Mouse (Mus musculus): ENCODE results near the gene Ttc17. TPM values are rescaled to one million over a fixed set of nuclear protein-coding genes. Genes with fewer than 3 reads are reported as not detected.

Gene Ttc17
- polyA plus RNA-seq, 1 experiment from 2014 or later, result 29.6 TPM

DNA sequence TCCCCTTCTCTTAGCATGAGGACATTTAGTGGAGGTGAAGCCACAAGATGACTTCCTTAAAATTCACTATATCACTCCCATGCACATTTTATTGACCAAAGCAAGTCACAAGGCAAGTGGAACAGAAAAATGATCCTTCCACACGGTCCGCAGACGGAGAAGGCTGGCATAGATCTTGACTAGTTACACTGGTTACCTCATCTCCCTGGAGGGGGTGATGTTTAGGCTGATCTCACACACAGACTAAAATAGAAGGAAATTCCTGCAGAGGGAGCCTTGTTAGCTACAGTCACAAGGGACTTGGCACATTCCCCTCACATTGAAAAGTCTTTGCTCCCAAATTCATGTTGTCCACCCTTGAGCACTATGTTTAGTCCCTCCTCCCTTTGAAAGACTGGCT, 130.8 kb downstream of the Ttc17 start:
- Histone ChIP-seq H3K4me3 (ENCODE audit: low read depth, low read length) (no peak overlapping the region), H3K4me2 (ENCODE audit: low read depth, low read length) (no peak overlapping the region), H3K27ac (ENCODE audit: low read depth, low read length) (no peak overlapping the region), H3K36me3 (ENCODE audit: control insufficient read depth, insufficient read depth, low read length) (no peaks in the 10 kb centered on the region), H3K4me1 (ENCODE audit: control insufficient read depth, insufficient read depth, low read length) (no peaks in the 10 kb centered on the region; the same call in 1 of the 2 replicates), H3K9ac (replicated peaks; ENCODE audit: low read depth, low read length) (no peak overlapping the region), H3K9me3 (ENCODE audit: control insufficient read depth, low read length) (no peaks in the 10 kb centered on the region), H3K27me3 (ENCODE audit: control insufficient read depth, insufficient read depth, low read length) (no peaks in the 10 kb centered on the region)
- no peak for ATAC-seq (ENCODE audit: low read depth)
- 86% methylated on average over 3 of the region's 3 CpGs for WGBS

DNA sequence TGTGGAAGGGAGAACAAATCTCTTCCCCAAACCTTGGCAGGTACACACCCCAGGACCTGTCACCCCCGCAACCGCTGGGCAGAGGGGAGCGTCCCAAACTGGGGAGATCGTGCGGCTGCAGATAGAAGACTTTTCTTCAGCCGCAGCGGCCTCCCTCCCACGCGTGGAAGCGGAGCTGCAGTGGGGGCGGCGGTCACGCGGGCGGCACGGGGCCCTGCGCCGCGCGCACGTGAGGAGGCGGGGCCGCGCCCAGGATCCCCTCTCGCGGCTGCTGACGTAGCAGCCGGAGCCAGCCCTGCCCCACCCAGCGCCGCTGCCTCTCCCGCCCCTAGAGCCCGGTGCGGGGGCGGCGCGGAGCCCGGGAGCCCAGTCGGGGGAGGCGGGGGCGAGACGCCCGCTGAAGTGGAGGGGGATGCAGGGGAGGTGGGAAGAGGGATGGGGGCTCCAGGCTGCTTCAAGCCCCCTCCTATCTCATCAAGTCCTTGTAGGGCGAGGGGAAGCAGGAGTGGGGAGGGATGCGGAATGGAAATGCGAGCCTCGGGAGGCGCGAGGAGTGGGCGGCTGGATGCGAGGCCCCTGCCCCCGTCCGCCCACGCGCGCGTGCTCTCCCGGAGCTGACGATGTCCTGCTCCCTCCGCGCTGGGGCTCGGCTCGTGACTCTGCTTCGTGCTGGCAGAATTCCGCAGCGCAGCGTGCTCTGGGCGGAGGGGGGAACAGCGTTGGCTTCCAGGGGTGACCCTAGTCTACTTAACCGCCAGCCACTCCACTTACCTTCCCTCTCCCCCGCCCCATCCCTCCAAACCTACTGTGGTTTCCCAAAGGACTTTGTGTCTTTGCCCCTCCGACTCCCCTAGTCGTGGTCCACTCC, 133.1 kb downstream of the Ttc17 start:
- Histone ChIP-seq H3K4me2 (ENCODE audit: low read depth, low read length) (peak overlapping the region; percentile 64), H3K27me3 (ENCODE audit: control insufficient read depth, insufficient read depth, low read length) (no peaks in the 10 kb centered on the region), H3K9me3 (ENCODE audit: control insufficient read depth, low read length) (no peaks in the 10 kb centered on the region), H3K4me1 (ENCODE audit: control insufficient read depth, insufficient read depth, low read length) (no peaks in the 10 kb centered on the region; the same call in 1 of the 2 replicates), H3K4me3 (ENCODE audit: low read depth, low read length) (peak overlapping the region; percentile 48), H3K9ac (replicated peaks; ENCODE audit: low read depth, low read length) (peak overlapping the region; percentile 63), H3K36me3 (ENCODE audit: control insufficient read depth, insufficient read depth, low read length) (no peaks in the 10 kb centered on the region), H3K27ac (ENCODE audit: low read depth, low read length) (peak overlapping the region; percentile 50)
- ATAC-seq (ENCODE audit: low read depth), result peak; percentile 92
- WGBS, result under 1% methylated on average over 58 of the region's 72 CpGs

GRCm38 (mm10) chr2:94271176-94271575, 135.3 kb downstream of the Ttc17 start:
- no peak overlapping the region for H3K4me3 ChIP-seq (ENCODE audit: low read depth, low read length)
- H3K9ac ChIP-seq (replicated peaks; ENCODE audit: low read depth, low read length), result no peak overlapping the region
- ATAC-seq (ENCODE audit: low read depth), result no peak
- WGBS, result 93% methylated on average over 10 of the region's 10 CpGs
- no peaks in the 10 kb centered on the region for H3K36me3 ChIP-seq (ENCODE audit: control insufficient read depth, insufficient read depth, low read length)
- peaks cover 4% of the 10 kb centered on the region; the same call in 1 of the 2 replicates for H3K4me1 ChIP-seq (ENCODE audit: control insufficient read depth, insufficient read depth, low read length)
- H3K27ac ChIP-seq (ENCODE audit: low read depth, low read length), result no peak overlapping the region
- no peaks in the 10 kb centered on the region for H3K27me3 ChIP-seq (ENCODE audit: control insufficient read depth, insufficient read depth, low read length)
- H3K9me3 ChIP-seq (ENCODE audit: control insufficient read depth, low read length), result no peaks in the 10 kb centered on the region
- no peak overlapping the region for H3K4me2 ChIP-seq (ENCODE audit: low read depth, low read length)

DNA sequence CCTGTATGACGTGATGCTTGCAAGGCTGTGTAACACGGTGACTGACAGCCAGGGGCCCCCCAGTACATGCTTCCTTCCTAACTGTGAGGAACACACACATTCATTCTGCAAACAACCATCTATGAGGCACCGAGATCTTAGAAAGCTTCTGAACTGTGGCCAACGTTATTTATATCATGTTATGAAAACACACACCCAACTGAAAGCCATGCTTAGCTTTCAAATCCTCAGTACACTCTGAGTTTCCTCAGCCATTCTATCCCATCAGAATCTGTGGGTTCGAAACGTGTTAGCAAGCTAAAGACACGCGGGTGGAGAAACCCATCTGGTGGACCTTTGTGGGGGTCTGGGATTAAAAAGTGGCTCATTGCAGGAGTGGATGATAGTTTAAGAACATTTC, 137.7 kb downstream of the Ttc17 start:
- Histone ChIP-seq H3K9me3 (ENCODE audit: control insufficient read depth, low read length) (no peaks in the 10 kb centered on the region), H3K4me2 (ENCODE audit: low read depth, low read length) (no peak overlapping the region), H3K36me3 (ENCODE audit: control insufficient read depth, insufficient read depth, low read length) (no peaks in the 10 kb centered on the region), H3K4me3 (ENCODE audit: low read depth, low read length) (no peak overlapping the region), H3K27me3 (ENCODE audit: control insufficient read depth, insufficient read depth, low read length) (no peaks in the 10 kb centered on the region), H3K4me1 (ENCODE audit: control insufficient read depth, insufficient read depth, low read length) (peaks cover 15% of the 10 kb centered on the region; the same call in 1 of the 2 replicates), H3K9ac (replicated peaks; ENCODE audit: low read depth, low read length) (no peak overlapping the region), H3K27ac (ENCODE audit: low read depth, low read length) (no peak overlapping the region)
- 85% methylated on average over 8 of the region's 8 CpGs for WGBS
- ATAC-seq (ENCODE audit: low read depth), result no peak

DNA sequence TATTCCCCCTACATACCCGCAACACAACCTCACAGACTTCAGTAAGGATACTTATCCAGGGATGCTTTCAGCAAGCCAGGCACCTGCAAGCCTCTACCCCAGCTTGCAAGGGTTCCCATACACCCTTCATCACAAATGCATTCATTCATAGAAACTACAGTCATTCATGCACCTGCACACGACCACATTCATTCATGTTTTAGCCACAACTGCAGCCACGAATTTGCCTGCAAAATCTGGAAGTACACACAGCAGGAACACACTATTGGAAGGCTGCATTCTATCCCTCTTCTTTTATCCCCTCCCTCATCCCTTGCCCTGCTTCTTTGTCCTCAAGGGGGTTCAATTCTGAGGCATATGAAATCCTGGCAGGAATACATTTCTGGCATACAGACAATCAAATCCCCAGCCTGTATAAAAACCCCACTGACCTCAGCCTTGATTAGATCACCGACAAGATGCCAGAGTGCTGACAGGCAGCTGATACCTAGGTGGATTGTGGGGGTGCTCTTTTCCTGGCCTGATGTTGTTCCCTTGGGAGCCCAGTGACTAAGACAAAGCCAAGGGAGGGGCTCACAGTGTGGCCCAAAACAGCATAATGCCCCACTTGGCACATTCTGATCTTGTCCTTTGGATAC, 139.2 kb downstream of the Ttc17 start:
- ATAC-seq (ENCODE audit: low read depth), result no peak
- H3K36me3 ChIP-seq (ENCODE audit: control insufficient read depth, insufficient read depth, low read length), result no peaks in the 10 kb centered on the region
- 26% methylated on average over 4 of the region's 4 CpGs for WGBS
- no peaks in the 10 kb centered on the region for H3K9me3 ChIP-seq (ENCODE audit: control insufficient read depth, low read length)
- H3K27me3 ChIP-seq (ENCODE audit: control insufficient read depth, insufficient read depth, low read length), result no peaks in the 10 kb centered on the region
- H3K4me2 ChIP-seq (ENCODE audit: low read depth, low read length), result no peak overlapping the region
- no peak overlapping the region for H3K4me3 ChIP-seq (ENCODE audit: low read depth, low read length)
- no peak overlapping the region for H3K9ac ChIP-seq (replicated peaks; ENCODE audit: low read depth, low read length)
- H3K27ac ChIP-seq (ENCODE audit: low read depth, low read length), result no peak overlapping the region
- peaks cover 20% of the 10 kb centered on the region; the same call in 1 of the 2 replicates for H3K4me1 ChIP-seq (ENCODE audit: control insufficient read depth, insufficient read depth, low read length)

GRCm38 (mm10) chr2:94266381-94267160, 139.9 kb downstream of the Ttc17 start:
- Histone ChIP-seq H3K4me3 (ENCODE audit: low read depth, low read length) (no peak overlapping the region), H3K4me2 (ENCODE audit: low read depth, low read length) (no peak overlapping the region), H3K27me3 (ENCODE audit: control insufficient read depth, insufficient read depth, low read length) (no peaks in the 10 kb centered on the region), H3K9me3 (ENCODE audit: control insufficient read depth, low read length) (no peaks in the 10 kb centered on the region), H3K36me3 (ENCODE audit: control insufficient read depth, insufficient read depth, low read length) (no peaks in the 10 kb centered on the region), H3K4me1 (ENCODE audit: control insufficient read depth, insufficient read depth, low read length) (peaks cover 20% of the 10 kb centered on the region; the same call in 1 of the 2 replicates), H3K27ac (ENCODE audit: low read depth, low read length) (no peak overlapping the region; the same call in 1 of the 2 replicates), H3K9ac (replicated peaks; ENCODE audit: low read depth, low read length) (no peak overlapping the region)
- no peak for ATAC-seq (ENCODE audit: low read depth)
- 28% methylated on average over 7 of the region's 7 CpGs for WGBS

GRCm38 (mm10) chr2:94265221-94266191, 141.0 kb downstream of the Ttc17 start:
- peak; percentile 79 for ATAC-seq (ENCODE audit: low read depth)
- Histone ChIP-seq H3K4me1 (ENCODE audit: control insufficient read depth, insufficient read depth, low read length) (peaks cover 20% of the 10 kb centered on the region; the same call in 1 of the 2 replicates), H3K9me3 (ENCODE audit: control insufficient read depth, low read length) (no peaks in the 10 kb centered on the region), H3K4me3 (ENCODE audit: low read depth, low read length) (peak overlapping the region; percentile 32), H3K9ac (replicated peaks; ENCODE audit: low read depth, low read length) (peak overlapping the region; percentile 34), H3K27ac (ENCODE audit: low read depth, low read length) (peak overlapping the region; percentile 79), H3K27me3 (ENCODE audit: control insufficient read depth, insufficient read depth, low read length) (no peaks in the 10 kb centered on the region), H3K36me3 (ENCODE audit: control insufficient read depth, insufficient read depth, low read length) (no peaks in the 10 kb centered on the region), H3K4me2 (ENCODE audit: low read depth, low read length) (peak overlapping the region; percentile 59)
- 1% methylated on average over 16 of the region's 16 CpGs for whole genome bisulfite sequencing

DNA sequence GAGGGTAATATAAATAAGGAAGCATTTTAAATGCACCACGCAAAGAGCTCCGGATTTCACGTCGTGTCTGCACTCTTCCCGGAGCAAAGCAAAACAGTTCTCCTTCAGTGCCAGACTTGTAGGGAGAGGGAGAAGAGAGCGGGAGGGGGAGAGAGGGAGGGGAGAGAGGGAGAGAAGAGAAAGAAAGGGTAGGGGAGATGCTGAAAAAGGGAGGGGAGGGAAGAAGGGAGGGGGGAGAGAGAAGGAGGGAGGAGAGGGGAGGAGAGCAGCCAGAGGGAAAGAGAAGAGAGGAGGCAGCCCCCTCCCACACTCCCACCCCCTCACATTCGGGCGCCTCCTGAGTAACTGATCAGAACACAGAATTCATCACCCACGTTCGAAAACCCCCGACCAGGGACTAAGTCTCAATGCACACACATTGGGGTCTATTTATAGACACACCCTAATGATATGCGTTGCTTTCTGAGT, 141.8 kb downstream of the Ttc17 start:
- 0% methylated on average over 12 of the region's 12 CpGs for WGBS
- Histone ChIP-seq H3K36me3 (ENCODE audit: control insufficient read depth, insufficient read depth, low read length) (no peaks in the 10 kb centered on the region), H3K4me3 (ENCODE audit: low read depth, low read length) (peak overlapping the region; percentile 32)

More for the DNA sequence above, 141.8 kb downstream of the Ttc17 start:
- peak; percentile 58 for ATAC-seq (ENCODE audit: low read depth)
- peaks cover 20% of the 10 kb centered on the region; the same call in 1 of the 2 replicates for H3K4me1 ChIP-seq (ENCODE audit: control insufficient read depth, insufficient read depth, low read length)
- H3K27ac ChIP-seq (ENCODE audit: low read depth, low read length), result peak overlapping the region; percentile 79
- peak overlapping the region; percentile 34 for H3K9ac ChIP-seq (replicated peaks; ENCODE audit: low read depth, low read length)
- no peaks in the 10 kb centered on the region for H3K9me3 ChIP-seq (ENCODE audit: control insufficient read depth, low read length)
- peak overlapping the region; percentile 59 for H3K4me2 ChIP-seq (ENCODE audit: low read depth, low read length)
- no peaks in the 10 kb centered on the region for H3K27me3 ChIP-seq (ENCODE audit: control insufficient read depth, insufficient read depth, low read length)

Data from neural tube, embryonic 14.5 days (tissue).